Comparison of ENCODE assay signal across 11 mouse cellular contexts in the genomic region with DNA sequence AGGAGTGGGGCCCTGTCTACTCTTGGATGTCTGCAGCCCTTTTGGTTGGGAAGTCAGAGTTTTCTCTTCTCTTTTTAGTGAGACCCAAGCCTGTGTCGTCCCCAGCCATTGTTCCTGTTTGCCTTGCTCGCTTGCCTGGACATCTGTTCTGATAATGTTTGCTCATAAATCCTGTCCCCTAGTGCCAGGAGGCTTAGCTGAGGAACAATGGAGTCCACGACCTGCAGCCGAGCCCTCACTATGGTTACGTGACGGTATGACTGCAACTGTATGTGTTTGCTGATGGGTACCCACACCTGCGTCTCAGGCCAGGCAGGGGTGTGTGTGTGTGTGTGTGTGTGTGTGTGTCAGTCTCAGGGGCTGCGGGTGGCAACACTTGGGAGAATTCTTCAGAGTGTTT. TPM values are rescaled to one million over a fixed set of nuclear protein-coding genes. Genes with fewer than 3 reads are reported as not detected.
DNase-seq lines count a peak whose midpoint lies in the region; ATAC-seq and TF ChIP-seq lines count a peak whose summit lies in the region.
"Had no signal": no experiment of that assay in that cellular context is flagged by ENCODE, and none has a peak within 500 bp of the region (broad histone marks: within the 10 kb centered on the region; RNA-seq: fewer than 3 reads in every experiment).

No protein-coding gene starts in this region.

- H3K9me3 ChIP-seq in forebrain, embryonic 10.5 days = peaks cover 4% of the 10 kb centered on the region
- H3K9me3 ChIP-seq in forebrain, embryonic 16.5 days (ENCODE audit: control insufficient read depth, low read length) = no peaks in the 10 kb centered on the region
- no peaks in the 10 kb centered on the region for H3K9me3 ChIP-seq in hindbrain, embryonic 13.5 days
- H3K9me3 ChIP-seq in midbrain, embryonic 16.5 days (replicated peaks; ENCODE audit: control insufficient read depth, low read length, poor library complexity, severe bottlenecking) = no peaks in the 10 kb centered on the region

- peaks cover 96% of the 10 kb centered on the region for H3K4me1 ChIP-seq in forebrain, embryonic 10.5 days
- H3K4me1 ChIP-seq in forebrain, embryonic 16.5 days (replicated peaks; ENCODE audit: control insufficient read depth, insufficient read depth, low read length) = peaks cover 39% of the 10 kb centered on the region
- peaks cover 81% of the 10 kb centered on the region for H3K4me1 ChIP-seq in hindbrain, embryonic 13.5 days (replicated peaks)
- H3K4me1 ChIP-seq in midbrain, embryonic 16.5 days (ENCODE audit: control insufficient read depth, insufficient read depth, low read length) = peaks cover 52% of the 10 kb centered on the region

- no peak for DNase-seq in forebrain, embryonic 10.5 days (ENCODE audit: extremely low spot score, low spot score)
- peak; percentile 74 for DNase-seq in brain, embryonic 14.5 days (ENCODE audit: low read depth)
- no peak for DNase-seq in spleen, postnatal 4 days (ENCODE audit: low spot score in 2 of 2)
- DNase-seq in urinary bladder, adult 18-20 months (ENCODE audit: low spot score in 2 of 2) = no peak
- DNase-seq in frontal cortex, postnatal 36 days (ENCODE audit: low spot score in 2 of 2) = no peak
- DNase-seq: cerebellum, adult 9-10 months; lung, adult 18-20 months had no signal

- no peak overlapping the region for H3K4me3 ChIP-seq in forebrain, embryonic 10.5 days
- no peak overlapping the region for H3K4me3 ChIP-seq in forebrain, embryonic 16.5 days (replicated peaks; ENCODE audit: low read length)
- H3K4me3 ChIP-seq in hindbrain, embryonic 13.5 days = no peak overlapping the region
- H3K4me3 ChIP-seq in midbrain, embryonic 16.5 days (ENCODE audit: low read depth, low read length) = no peak overlapping the region

- peak overlapping the region; percentile 92 for H3K27ac ChIP-seq in forebrain, embryonic 10.5 days
- H3K27ac ChIP-seq in forebrain, embryonic 16.5 days (ENCODE audit: low read length) = no peak overlapping the region
- H3K27ac ChIP-seq in hindbrain, embryonic 13.5 days = peak overlapping the region; percentile 76
- 0 out of 2 replicates have a peak overlapping the region, but pooled peaks have one; percentile 19 for H3K27ac ChIP-seq in midbrain, embryonic 16.5 days (ENCODE audit: low read length)
- H3K27ac ChIP-seq: kidney, postnatal 0 days had no signal

- H3K4me2 ChIP-seq in forebrain, embryonic 16.5 days (ENCODE audit: low read length) = no peak overlapping the region
- H3K4me2 ChIP-seq in hindbrain, embryonic 13.5 days = no peak overlapping the region
- H3K4me2 ChIP-seq in midbrain, embryonic 16.5 days (ENCODE audit: low read length) = no peak overlapping the region

- H3K27me3 ChIP-seq in forebrain, embryonic 10.5 days (ENCODE audit: poor library complexity, severe bottlenecking) = peaks cover 3% of the 10 kb centered on the region; the same call in 1 of the 2 replicates
- no peaks in the 10 kb centered on the region for H3K27me3 ChIP-seq in forebrain, embryonic 16.5 days (replicated peaks; ENCODE audit: control insufficient read depth, insufficient read depth, low read length)
- H3K27me3 ChIP-seq in hindbrain, embryonic 13.5 days = no peaks in the 10 kb centered on the region
- H3K27me3 ChIP-seq in midbrain, embryonic 16.5 days (ENCODE audit: control insufficient read depth, insufficient read depth, low read depth, low read length) = no peaks in the 10 kb centered on the region

- 47% methylated on average over 8 of the region's 8 CpGs for WGBS in forebrain, embryonic 10.5 days
- WGBS in forebrain, embryonic 16.5 days = 21% methylated on average over 8 of the region's 8 CpGs
- WGBS in hindbrain, embryonic 13.5 days = 15% methylated on average over 8 of the region's 8 CpGs
- WGBS in midbrain, embryonic 16.5 days = 18% methylated on average over 8 of the region's 8 CpGs

- no peak for TF ChIP-seq POLR2A in brain, embryonic 14.5 days (IDR thresholded peaks at IDR 0.05; ENCODE audit: borderline replicate concordance, extremely low read depth, insufficient read depth, insufficient read length, poor library complexity, severe bottlenecking)

- peaks cover 8% of the 10 kb centered on the region for H3K36me3 ChIP-seq in forebrain, embryonic 10.5 days (replicated peaks)
- H3K36me3 ChIP-seq in forebrain, embryonic 16.5 days (ENCODE audit: control insufficient read depth, insufficient read depth) = no peaks in the 10 kb centered on the region
- H3K36me3 ChIP-seq in hindbrain, embryonic 13.5 days = no peaks in the 10 kb centered on the region
- no peaks in the 10 kb centered on the region for H3K36me3 ChIP-seq in midbrain, embryonic 16.5 days (ENCODE audit: control insufficient read depth, insufficient read depth, low read length)

- no peak for ATAC-seq in forebrain, embryonic 16.5 days
- ATAC-seq in hindbrain, embryonic 13.5 days (ENCODE audit: low FRiP score) = no peak
- ATAC-seq in midbrain, embryonic 16.5 days = no peak

- H3K9ac ChIP-seq in forebrain, embryonic 16.5 days (replicated peaks; ENCODE audit: low read depth, low read length) = no peak overlapping the region
- no peak overlapping the region for H3K9ac ChIP-seq in hindbrain, embryonic 13.5 days
- H3K9ac ChIP-seq in midbrain, embryonic 16.5 days (ENCODE audit: low read depth, low read length) = no peak overlapping the region

- no peak for TF ChIP-seq CTCF in brain, embryonic 14.5 days (IDR thresholded peaks at IDR 0.05; ENCODE audit: borderline replicate concordance, extremely low read depth, insufficient read depth, insufficient read length)

RNA-seq across cellular contexts. Expression of gene Cuedc1, which starts 44.5 kb away (rescaled TPM):
- polyA plus RNA-seq in forebrain, embryonic 10.5 days (2016; fragmentation: Nextera tagmentation; extraction: Ambion mirVana) = 20.0 and 24.9 TPM in 2 replicates
- polyA plus RNA-seq in forebrain, embryonic 16.5 days (2015; fragmentation: Nextera tagmentation; extraction: Ambion mirVana) = 36.0 and 40.3 TPM in 2 replicates
- 33.1 and 53.2 TPM in 2 replicates for polyA plus RNA-seq in brain, embryonic 14.5 days (2012; rRNA removed)
- polyA plus RNA-seq in hindbrain, embryonic 13.5 days (2015; fragmentation: Nextera tagmentation; extraction: Ambion mirVana) = 46.4 and 49.5 TPM in 2 replicates
- 46.1 and 54.7 TPM in 2 replicates for polyA plus RNA-seq in midbrain, embryonic 16.5 days (2015; fragmentation: Nextera tagmentation; extraction: Ambion mirVana)
